Mouse (Mus musculus) liver, embryonic 14.5 days (tissue): Measurements from ENCODE around the gene Ankfy1. TPM values are rescaled to one million over a fixed set of nuclear protein-coding genes. Genes with fewer than 3 reads are reported as not detected.
"Not testable (repeated sequence)": the region's sequence is repeated elsewhere in the genome, so short reads cannot be mapped to it uniquely, and the experiment has no call there.

Source experiments
- ATAC-seq: fragments of 200-750 bp; cut with Nextera tagmentation; 2 replicates; pipeline ENCODE4 v1.8.0; 2017; ENCODE audit warnings: moderate number of reproducible peaks, mild to moderate bottlenecking, moderate library complexity; ENCODE audit not compliant: insufficient read depth
- DNase-seq, 3 experiments: peaks; one replicate each; pipeline ENCODE4 v3.0.0-alpha.2; 2012 to 2013; ENCODE audit warnings: low read depth in 3 of 3, low spot score in 3 of 3
- H3K27ac ChIP-seq: fragments of 300-500 bp; sonication (generic); 2 replicates; pipeline ENCODE4 v1.5.1; 2014; ENCODE audit warnings: moderate library complexity, mild to moderate bottlenecking, control low read depth, inconsistent platforms
- H3K27me3 ChIP-seq: fragments of 300-500 bp; sonication (generic); 2 replicates; pipeline ENCODE4 v1.6.1; 2014; ENCODE audit warnings: mild to moderate bottlenecking, low read length, moderate library complexity; ENCODE audit not compliant: control insufficient read depth, insufficient read depth
- H3K36me3 ChIP-seq: fragments of 300-500 bp; sonication (generic); replicated peaks from 2 replicates; pipeline ENCODE4 v1.6.1; 2014; ENCODE audit warnings: low read depth; ENCODE audit not compliant: control insufficient read depth, insufficient read depth
- H3K4me1 ChIP-seq, 2 experiments: fragments of 200-500 bp in 1 of 2; fragments of 300-500 bp in 1 of 2; sonication (generic) in 1 of 2; replicated peaks; 2 replicates each; pipeline ENCODE4 v1.6.1; 2012 to 2014; ENCODE audit warnings: antibody characterized with exemption in 1 of 2, inconsistent platforms in 1 of 2, low read length in 1 of 2; ENCODE audit not compliant: control insufficient read depth in 2 of 2, insufficient read depth in 2 of 2
- H3K4me2 ChIP-seq: fragments of 300-500 bp; sonication (generic); 2 replicates; pipeline ENCODE4 v1.6.1; 2014; ENCODE audit warnings: low read depth, mild to moderate bottlenecking, control low read depth, moderate library complexity
- H3K4me3 ChIP-seq, 2 experiments: fragments of 200-500 bp in 1 of 2; fragments of 300-500 bp in 1 of 2; sonication (generic) in 1 of 2; 2 replicates each; pipeline ENCODE4 v1.5.1; 2012 to 2014; ENCODE audit warnings: low read depth in 2 of 2, low read length in 2 of 2, mild to moderate bottlenecking in 2 of 2, control low read depth in 1 of 2, inconsistent platforms in 1 of 2, moderate library complexity in 1 of 2; ENCODE audit not compliant: insufficient read depth in 1 of 2
- H3K9ac ChIP-seq: fragments of 300-500 bp; sonication (generic); replicated peaks from 2 replicates; pipeline ENCODE4 v1.6.1; 2014; ENCODE audit warnings: mild to moderate bottlenecking, control low read depth, moderate library complexity
- H3K9me3 ChIP-seq: fragments of 300-500 bp; sonication (generic); 2 replicates; pipeline ENCODE4 v1.6.1; 2016; ENCODE audit warnings: low read length, mixed read lengths; ENCODE audit not compliant: control insufficient read depth
- CTCF ChIP-seq: IDR thresholded peaks from 2 replicates; pipeline ENCODE4 v1.5.1; 2016; ENCODE audit warnings: antibody characterized with exemption, low read depth, control low read depth
- EP300 ChIP-seq: IDR thresholded peaks from 2 replicates; pipeline ENCODE4 v1.6.1; 2016; ENCODE audit warnings: antibody characterized with exemption, low read depth
- WGBS: fragments of 180-500 bp; shearing (Covaris S2); extraction: QIAGEN DNeasy Blood & Tissue Kit; methylation state at CpG from one replicate; pipeline ENCODE4 v1.1.7; 2014; ENCODE audit not compliant: insufficient replicate concordance; 5-methylcytosine and 5-hydroxymethylcytosine counted together
- polyA plus RNA-seq, 2 experiments: library from polyadenylated mRNA; depleted of rRNA in 1 of 2; stranded (reverse) in 1 of 2; unstranded in 1 of 2; fragments of >200 nt; fragmentation: Nextera tagmentation in 1 of 2; extraction: Ambion mirVana in 1 of 2; gene quantifications; 2 replicates each; pipeline versions ENCODE4 v1.2.1 to v1.2.3; 2012 to 2014

Gene Ankfy1
- polyA plus RNA-seq, 2 experiments: 10.5 to 11.9 TPM

DNA sequence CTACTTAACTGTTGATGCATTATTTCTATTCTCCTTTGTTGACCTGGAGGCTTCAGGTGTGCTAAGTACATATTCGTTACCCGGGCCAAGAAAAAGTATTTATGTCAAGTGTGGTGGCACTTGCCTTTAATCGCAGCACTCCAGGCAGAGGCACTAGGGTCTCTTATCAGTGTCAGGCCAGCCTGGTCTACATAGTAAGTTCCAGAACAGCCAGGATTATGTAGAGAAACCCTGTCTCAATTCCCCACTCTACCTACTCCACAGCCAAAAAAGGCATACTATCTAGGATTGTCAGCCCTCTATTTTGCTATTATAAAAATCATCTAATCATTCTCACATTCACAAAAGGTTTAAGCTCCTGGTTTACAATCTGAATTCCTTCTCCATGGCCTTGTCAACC lies 691 bp upstream of the Ankfy1 start:
- peak; percentile 81 to 85 (median 81) for DNase-seq
- 9% methylated on average over 3 of the region's 3 CpGs for WGBS
- peak; percentile 84 for ATAC-seq
- H3K9ac ChIP-seq: peak overlapping the region; percentile 93
- H3K4me1 ChIP-seq: peaks cover 46 to 56% of the 10 kb centered on the region in 2 experiments
- no peaks in the 10 kb centered on the region for H3K27me3 ChIP-seq
- no peak for TF ChIP-seq CTCF
- TF ChIP-seq EP300: peak; percentile 91
- H3K4me2 ChIP-seq: peak overlapping the region; percentile 86
- no peaks in the 10 kb centered on the region for H3K9me3 ChIP-seq
- peak overlapping the region; percentile 98 for H3K27ac ChIP-seq
- no peaks in the 10 kb centered on the region; the same call in 1 of the 2 replicates for H3K36me3 ChIP-seq
- H3K4me3 ChIP-seq: peak overlapping the region; percentile 12 to 91; a peak in 3 of 4 replicates

DNA sequence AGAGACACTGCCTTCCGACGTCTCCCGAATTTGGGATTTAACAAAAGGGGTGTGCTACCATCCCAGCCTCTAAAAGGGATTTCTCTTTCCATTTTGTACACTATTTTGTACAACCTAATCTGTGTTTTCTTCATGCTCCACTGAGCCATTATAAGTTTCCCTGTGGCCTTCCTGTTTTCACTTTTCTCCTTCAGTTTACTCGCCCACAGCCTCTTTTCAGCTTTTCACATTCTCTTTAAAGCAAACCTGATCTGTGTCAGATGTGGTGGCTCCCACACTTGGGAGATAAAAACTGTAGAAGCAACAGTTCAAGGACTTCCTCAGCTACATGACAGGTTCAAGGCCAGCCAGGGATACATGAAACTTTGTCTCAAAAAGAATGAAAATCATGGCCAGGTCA lies 2.5 kb downstream of the Ankfy1 start:
- no peak for ATAC-seq
- H3K4me1 ChIP-seq: peaks cover 61 to 69% of the 10 kb centered on the region in 2 experiments
- no peak overlapping the region for H3K27ac ChIP-seq
- no peak for TF ChIP-seq CTCF
- TF ChIP-seq EP300: no peak
- DNase-seq: no peak
- H3K9me3 ChIP-seq: no peaks in the 10 kb centered on the region
- WGBS: 84% methylated on average over 4 of the region's 4 CpGs
- H3K36me3 ChIP-seq: no peaks in the 10 kb centered on the region
- H3K27me3 ChIP-seq: no peaks in the 10 kb centered on the region
- peak overlapping the region; percentile 4 for H3K4me2 ChIP-seq
- H3K4me3 ChIP-seq: no peak overlapping the region
- no peak overlapping the region for H3K9ac ChIP-seq

DNA sequence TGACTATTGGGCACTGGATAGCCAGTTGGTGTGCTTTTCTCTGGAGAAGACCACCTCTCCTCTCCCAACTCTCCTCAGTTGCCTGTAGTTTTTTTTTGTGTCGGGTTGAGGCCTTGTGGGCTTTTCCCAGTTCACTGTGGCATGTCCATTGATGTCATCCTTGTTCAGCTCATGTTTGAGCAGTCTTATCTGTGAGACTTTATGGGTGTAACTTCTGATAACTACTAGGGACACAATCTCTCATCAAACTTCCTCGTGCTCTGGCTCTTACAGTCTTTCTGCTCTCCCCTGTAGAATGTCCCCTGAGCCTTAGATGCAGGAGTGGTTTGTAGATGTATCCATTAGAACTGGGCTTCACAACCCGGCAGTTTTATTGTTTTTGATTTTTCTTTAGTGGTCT lies 5.2 kb downstream of the Ankfy1 start:
- peak; percentile 44; the same call in 1 of the 2 replicates for ATAC-seq

DNA sequence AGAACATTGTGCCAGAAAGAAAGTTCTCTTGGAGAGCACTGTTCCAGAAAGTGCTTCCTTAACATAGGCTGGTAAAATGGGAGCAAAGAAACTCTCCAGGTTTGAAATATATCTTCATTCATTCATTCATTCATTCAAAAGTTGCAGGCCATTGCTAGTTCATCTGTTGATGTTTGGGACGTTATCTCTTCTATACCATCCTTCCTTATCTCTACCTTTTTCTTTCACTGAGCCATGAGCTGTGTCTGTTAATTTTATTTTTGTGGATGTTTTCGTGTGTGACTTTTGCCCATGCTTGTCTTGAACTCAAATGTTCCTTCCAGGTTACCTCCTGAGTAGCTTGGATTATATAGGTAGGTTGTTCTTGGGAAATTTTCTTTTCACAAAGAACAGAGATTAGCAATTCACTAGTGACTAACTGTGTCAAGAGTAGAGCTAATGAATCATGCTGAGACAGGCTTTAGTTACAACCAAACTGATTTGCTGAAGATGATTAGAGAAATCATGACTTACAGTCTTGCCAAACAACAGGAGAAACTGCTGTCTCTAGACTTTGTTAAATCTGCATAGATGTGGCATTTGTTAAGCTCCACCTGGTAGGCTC lies 6.7 kb downstream of the Ankfy1 start:
- DNase-seq: no peak
- Histone ChIP-seq H3K4me1 (peaks cover 38 to 41% of the 10 kb centered on the region in 2 experiments), H3K27me3 (no peaks in the 10 kb centered on the region), H3K9ac (no peak overlapping the region), H3K9me3 (no peaks in the 10 kb centered on the region), H3K27ac (no peak overlapping the region; the same call in 1 of the 2 replicates), H3K36me3 (peaks cover 3% of the 10 kb centered on the region; the same call in 1 of the 2 replicates), H3K4me3 (no peak overlapping the region), H3K4me2 (peak overlapping the region; percentile 36)
- TF ChIP-seq EP300: no peak
- WGBS: 19% methylated on average over 2 of the region's 2 CpGs
- ATAC-seq: peak; percentile 47; the same call in 1 of the 2 replicates

More for the DNA sequence above, 5.2 kb downstream of the Ankfy1 start:
- 0 out of 2 replicates have a peak overlapping the region, but pooled peaks have one; percentile 2 for H3K9ac ChIP-seq
- TF ChIP-seq CTCF (no peak), EP300 (no peak)
- H3K27ac ChIP-seq: peak overlapping the region; percentile 15; the same call in 1 of the 2 replicates
- H3K4me3 ChIP-seq: no peak overlapping the region
- no peaks in the 10 kb centered on the region for H3K36me3 ChIP-seq
- WGBS: 34% methylated on average over 3 of the region's 3 CpGs
- peaks cover 47% of the 10 kb centered on the region in 2 experiments for H3K4me1 ChIP-seq
- peak overlapping the region; percentile 54 for H3K4me2 ChIP-seq
- H3K27me3 ChIP-seq: no peaks in the 10 kb centered on the region
- DNase-seq: peak; percentile 28 to 42 (median 37)
- no peaks in the 10 kb centered on the region for H3K9me3 ChIP-seq

DNA sequence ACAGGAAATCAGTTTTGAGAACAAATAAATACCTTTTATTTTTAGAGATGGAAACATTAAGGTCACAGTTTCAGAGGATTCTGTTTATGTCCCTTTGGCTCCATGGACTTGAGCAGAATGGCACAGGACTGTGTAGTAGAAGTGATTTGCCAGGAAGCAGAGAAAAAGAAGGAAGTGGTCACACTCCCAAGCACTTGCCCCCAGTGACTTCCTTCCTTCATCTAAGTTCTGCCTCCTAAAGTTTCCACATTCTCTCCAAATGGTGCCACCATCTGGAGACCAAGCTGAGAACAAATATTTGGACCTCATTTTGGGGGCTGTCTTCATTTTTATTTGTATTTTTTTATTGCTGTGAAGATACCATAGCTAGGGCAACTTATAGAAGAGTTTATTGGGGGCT lies 7.5 kb downstream of the Ankfy1 start:
- Histone ChIP-seq H3K27me3 (no peaks in the 10 kb centered on the region), H3K9me3 (no peaks in the 10 kb centered on the region), H3K4me2 (no peak overlapping the region), H3K4me1 (peaks cover 29 to 35% of the 10 kb centered on the region in 2 experiments), H3K9ac (no peak overlapping the region), H3K4me3 (no peak overlapping the region), H3K36me3 (peaks cover 3% of the 10 kb centered on the region; the same call in 1 of the 2 replicates), H3K27ac (no peak overlapping the region)
- DNase-seq (no peak), ATAC-seq (no peak)
- TF ChIP-seq EP300 (no peak), CTCF (no peak)

DNA sequence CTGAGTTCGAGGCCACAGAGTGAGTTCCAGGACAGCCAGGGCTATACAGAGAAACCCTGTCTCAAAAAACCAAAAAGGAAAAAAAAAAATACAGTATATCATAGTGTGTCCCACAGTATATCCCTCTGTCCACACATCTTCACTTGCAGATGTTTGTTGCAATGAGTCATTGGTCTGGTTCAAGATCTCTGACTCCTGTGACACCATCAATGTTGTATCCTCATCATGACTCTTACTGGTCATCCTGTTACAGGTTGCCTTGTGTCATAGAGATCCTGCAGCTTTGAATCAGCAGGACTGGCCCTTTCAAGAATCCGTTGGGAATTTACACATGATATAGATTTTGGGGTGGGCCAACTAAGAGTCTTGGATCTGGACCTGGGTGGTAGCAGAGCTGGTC lies 15.3 kb downstream of the Ankfy1 start:
- not testable (repeated sequence) for H3K9ac ChIP-seq, H3K4me3 ChIP-seq, H3K4me2 ChIP-seq, ATAC-seq, H3K36me3 ChIP-seq, H3K27ac ChIP-seq, H3K9me3 ChIP-seq, DNase-seq, H3K27me3 ChIP-seq, H3K4me1 ChIP-seq
- WGBS: 82% methylated on average over 2 of the region's 2 CpGs
